Mouse (Mus musculus) hindbrain, embryonic 13.5 days (tissue): ENCODE measurements at regions not wholly inside any gene's neighbourhood (a gene's known extent, or its start where the extent isn't known, plus 50 kb on each side); places are given as distances from the start of the nearest gene placed in this dataset.

ENCODE experiments used
- ATAC-seq: fragments of 200-750 bp; cut with Nextera tagmentation; 2 replicates; pipeline ENCODE4 v1.8.0; 2017; ENCODE audit warnings: moderate TSS enrichment; ENCODE audit not compliant: low FRiP score
- H3K27ac ChIP-seq: fragments of 300-500 bp; sonication (generic); 2 replicates; pipeline ENCODE4 v1.5.1; 2015; ENCODE audit warnings: inconsistent platforms, mild to moderate bottlenecking, moderate library complexity
- H3K27me3 ChIP-seq: fragments of 300-500 bp; sonication (generic); 2 replicates; pipeline ENCODE4 v1.6.1; 2015; ENCODE audit warnings: mild to moderate bottlenecking, inconsistent platforms
- H3K36me3 ChIP-seq: fragments of 300-500 bp; sonication (generic); 2 replicates; pipeline ENCODE4 v1.6.1; 2015; ENCODE audit warnings: mild to moderate bottlenecking, inconsistent platforms
- H3K4me1 ChIP-seq: fragments of 300-500 bp; sonication (generic); replicated peaks from 2 replicates; pipeline ENCODE4 v1.6.1; 2015; ENCODE audit warnings: inconsistent platforms
- H3K4me2 ChIP-seq: fragments of 300-500 bp; sonication (generic); 2 replicates; pipeline ENCODE4 v1.6.1; 2015; ENCODE audit warnings: inconsistent platforms, mild to moderate bottlenecking, moderate library complexity
- H3K4me3 ChIP-seq: fragments of 300-500 bp; sonication (generic); 2 replicates; pipeline ENCODE4 v1.5.1; 2015; ENCODE audit warnings: mild to moderate bottlenecking, inconsistent platforms
- H3K9ac ChIP-seq: fragments of 300-500 bp; sonication (generic); 2 replicates; pipeline ENCODE4 v1.6.1; 2015; ENCODE audit warnings: mild to moderate bottlenecking, inconsistent platforms
- H3K9me3 ChIP-seq: fragments of 300-500 bp; sonication (generic); 2 replicates; pipeline ENCODE4 v1.6.1; 2016; ENCODE audit warnings: inconsistent platforms
- WGBS: fragments of 180-500 bp; shearing (Covaris S2); methylation state at CpG from one replicate; pipeline ENCODE4 v1.1.7; 2015; 5-methylcytosine and 5-hydroxymethylcytosine counted together

GRCm38 (mm10) chr1:186457098-186457497 is 248.7 kb downstream of the Tgfb2 start:
- no peak overlapping the region for H3K4me2 ChIP-seq
- no peak overlapping the region for H3K9ac ChIP-seq
- no peaks in the 10 kb centered on the region for H3K4me1 ChIP-seq
- no peak overlapping the region for H3K4me3 ChIP-seq
- no peaks in the 10 kb centered on the region for H3K36me3 ChIP-seq
- no peaks in the 10 kb centered on the region for H3K9me3 ChIP-seq
- no peak overlapping the region for H3K27ac ChIP-seq
- ATAC-seq = no peak
- no peaks in the 10 kb centered on the region for H3K27me3 ChIP-seq
- 72% methylated on average over 8 of the region's 8 CpGs for WGBS

- no peaks in the 10 kb centered on the region for H3K9me3 ChIP-seq
- H3K4me1 ChIP-seq = no peaks in the 10 kb centered on the region
- WGBS = over 99% methylated on average over 3 of the region's 3 CpGs
- no peak overlapping the region for H3K4me3 ChIP-seq
- H3K9ac ChIP-seq = no peak overlapping the region
- H3K27me3 ChIP-seq = no peaks in the 10 kb centered on the region
- H3K4me2 ChIP-seq = no peak overlapping the region
- no peak overlapping the region for H3K27ac ChIP-seq
- no peaks in the 10 kb centered on the region for H3K36me3 ChIP-seq
- ATAC-seq = no peak
Measured at GRCm38 (mm10) chr1:186456131-186456530, 249.7 kb downstream of the Tgfb2 start.

GRCm38 (mm10) chr1:186455177-186455660 is 250.6 kb downstream of the Tgfb2 start:
- 89% methylated on average over 7 of the region's 7 CpGs for WGBS

GRCm38 (mm10) chr1:186454393-186455085 is 251.2 kb downstream of the Tgfb2 start:
- Histone ChIP-seq H3K27me3 (no peaks in the 10 kb centered on the region), H3K4me1 (no peaks in the 10 kb centered on the region), H3K27ac (no peak overlapping the region), H3K9ac (no peak overlapping the region), H3K4me3 (no peak overlapping the region), H3K36me3 (no peaks in the 10 kb centered on the region), H3K4me2 (no peak overlapping the region), H3K9me3 (no peaks in the 10 kb centered on the region)
- WGBS = 70% methylated on average over 4 of the region's 4 CpGs
- no peak for ATAC-seq

More at GRCm38 (mm10) chr1:186455177-186455660, 250.6 kb downstream of the Tgfb2 start:
- no peaks in the 10 kb centered on the region for H3K36me3 ChIP-seq
- no peak overlapping the region for H3K4me3 ChIP-seq
- no peak overlapping the region for H3K27ac ChIP-seq
- H3K4me1 ChIP-seq = no peaks in the 10 kb centered on the region
- H3K9me3 ChIP-seq = no peaks in the 10 kb centered on the region
- no peak for ATAC-seq
- H3K4me2 ChIP-seq = no peak overlapping the region
- H3K9ac ChIP-seq = no peak overlapping the region
- no peaks in the 10 kb centered on the region for H3K27me3 ChIP-seq

- no peak overlapping the region for H3K27ac ChIP-seq
- no peak overlapping the region for H3K9ac ChIP-seq
- H3K4me3 ChIP-seq = no peak overlapping the region
- no peak overlapping the region for H3K4me2 ChIP-seq
- 52% methylated on average over 16 of the region's 16 CpGs for whole genome bisulfite sequencing
- peaks cover 7% of the 10 kb centered on the region for H3K4me1 ChIP-seq
- no peak for ATAC-seq
- H3K36me3 ChIP-seq = no peaks in the 10 kb centered on the region
- H3K27me3 ChIP-seq = no peaks in the 10 kb centered on the region
- H3K9me3 ChIP-seq = no peaks in the 10 kb centered on the region
Measured at GRCm38 (mm10) chr1:186448841-186449650, 256.7 kb downstream of the Tgfb2 start.

- H3K9ac ChIP-seq = no peak overlapping the region
- H3K36me3 ChIP-seq = no peaks in the 10 kb centered on the region
- H3K27ac ChIP-seq = no peak overlapping the region
- ATAC-seq = no peak
- H3K27me3 ChIP-seq = no peaks in the 10 kb centered on the region
- no peak overlapping the region for H3K4me2 ChIP-seq
- H3K9me3 ChIP-seq = no peaks in the 10 kb centered on the region
- 87% methylated on average over 1 of the region's 1 CpGs for WGBS
- H3K4me1 ChIP-seq = peaks cover 7% of the 10 kb centered on the region
- no peak overlapping the region for H3K4me3 ChIP-seq
Measured at GRCm38 (mm10) chr1:186447521-186447920, 258.3 kb downstream of the Tgfb2 start.

GRCm38 (mm10) chr1:186444701-186445131 is 261.1 kb downstream of the Tgfb2 start:
- Histone ChIP-seq H3K36me3 (no peaks in the 10 kb centered on the region), H3K9ac (no peak overlapping the region), H3K4me3 (no peak overlapping the region), H3K27me3 (no peaks in the 10 kb centered on the region), H3K27ac (no peak overlapping the region), H3K4me2 (no peak overlapping the region), H3K9me3 (no peaks in the 10 kb centered on the region), H3K4me1 (peaks cover 7% of the 10 kb centered on the region)
- WGBS = 78% methylated on average over 5 of the region's 5 CpGs
- no peak for ATAC-seq

GRCm38 (mm10) chr1:186442160-186442559 is 263.6 kb downstream of the Tgfb2 start:
- H3K9me3 ChIP-seq = no peaks in the 10 kb centered on the region
- no peak for ATAC-seq
- no peak overlapping the region for H3K27ac ChIP-seq
- H3K4me2 ChIP-seq = no peak overlapping the region
- no peaks in the 10 kb centered on the region for H3K36me3 ChIP-seq
- H3K4me1 ChIP-seq = no peaks in the 10 kb centered on the region
- 58% methylated on average over 1 of the region's 1 CpGs for WGBS
- H3K27me3 ChIP-seq = no peaks in the 10 kb centered on the region
- no peak overlapping the region for H3K4me3 ChIP-seq
- no peak overlapping the region for H3K9ac ChIP-seq

GRCm38 (mm10) chr1:186435336-186435972 is 270.3 kb downstream of the Tgfb2 start:
- Histone ChIP-seq H3K9ac (no peak overlapping the region), H3K27ac (no peak overlapping the region), H3K27me3 (no peaks in the 10 kb centered on the region), H3K36me3 (no peaks in the 10 kb centered on the region), H3K9me3 (no peaks in the 10 kb centered on the region), H3K4me1 (peaks cover 26% of the 10 kb centered on the region), H3K4me2 (no peak overlapping the region), H3K4me3 (no peak overlapping the region)
- no peak; the same call in 1 of the 2 replicates for ATAC-seq
- WGBS = 47% methylated on average over 12 of the region's 12 CpGs

GRCm38 (mm10) chr1:186434782-186435181 is 271.0 kb downstream of the Tgfb2 start:
- peak; percentile 36; the same call in 1 of the 2 replicates for ATAC-seq
- Histone ChIP-seq H3K27me3 (no peaks in the 10 kb centered on the region), H3K4me2 (no peak overlapping the region), H3K4me3 (no peak overlapping the region), H3K27ac (peak overlapping the region; percentile 67), H3K36me3 (no peaks in the 10 kb centered on the region), H3K4me1 (peaks cover 26% of the 10 kb centered on the region), H3K9ac (no peak overlapping the region), H3K9me3 (no peaks in the 10 kb centered on the region)
- 61% methylated on average over 9 of the region's 9 CpGs for WGBS

- Histone ChIP-seq H3K4me2 (no peak overlapping the region), H3K9me3 (no peaks in the 10 kb centered on the region), H3K4me1 (peaks cover 26% of the 10 kb centered on the region), H3K36me3 (no peaks in the 10 kb centered on the region), H3K9ac (no peak overlapping the region), H3K27ac (no peak overlapping the region), H3K27me3 (no peaks in the 10 kb centered on the region), H3K4me3 (no peak overlapping the region)
- ATAC-seq = no peak
- WGBS = 35% methylated on average over 2 of the region's 2 CpGs
Measured at GRCm38 (mm10) chr1:186434007-186434406, 271.8 kb downstream of the Tgfb2 start.

- ATAC-seq = peak; percentile 57; the same call in 1 of the 2 replicates
- no peaks in the 10 kb centered on the region for H3K36me3 ChIP-seq
- H3K27ac ChIP-seq = no peak overlapping the region; the same call in 1 of the 2 replicates
- H3K27me3 ChIP-seq = no peaks in the 10 kb centered on the region
- no peaks in the 10 kb centered on the region for H3K9me3 ChIP-seq
- H3K4me2 ChIP-seq = no peak overlapping the region
- no peak overlapping the region for H3K4me3 ChIP-seq
- no peak overlapping the region for H3K9ac ChIP-seq
- peaks cover 26% of the 10 kb centered on the region for H3K4me1 ChIP-seq
- WGBS = 78% methylated on average over 7 of the region's 7 CpGs
Measured at GRCm38 (mm10) chr1:186433169-186433665, 272.6 kb downstream of the Tgfb2 start.
